Mouse (Mus musculus): ENCODE data around the gene Tmtc1. TPM values are rescaled to one million over a fixed set of nuclear protein-coding genes. Genes with fewer than 3 reads are reported as not detected.

The Tmtc1 gene
- polyA plus RNA-seq, 1 experiment, result 0.01 TPM

- peaks cover 5% of the 10 kb centered on the region for H3K36me3 ChIP-seq (ENCODE audit: control insufficient read depth, insufficient read depth)
- H3K79me2 ChIP-seq (ENCODE audit: control insufficient read depth, insufficient read depth), result peaks cover 54% of the 10 kb centered on the region
- TF ChIP-seq SRF (IDR thresholded peaks at IDR 0.05; ENCODE audit: control insufficient read depth, insufficient read length, low read depth), result peak; percentile 81
- TF ChIP-seq MAX (IDR thresholded peaks at IDR 0.05; ENCODE audit: low read depth), result no peak
- TF ChIP-seq REST (IDR thresholded peaks at IDR 0.05; ENCODE audit: insufficient read depth, insufficient read length), result no peak
- no peak for TF ChIP-seq USF1 (IDR thresholded peaks at IDR 0.05; ENCODE audit: low read depth)
- no peak for TF ChIP-seq TCF12 (IDR thresholded peaks at IDR 0.05; ENCODE audit: insufficient read depth, poor library complexity, severe bottlenecking)
- no peak for TF ChIP-seq CEBPB (IDR thresholded peaks at IDR 0.05; ENCODE audit: insufficient read depth, poor library complexity, severe bottlenecking)
- peak; percentile 77 for TF ChIP-seq POLR2A (IDR thresholded peaks at IDR 0.05; ENCODE audit: insufficient read length, low read depth)
- TF ChIP-seq E2F4 (IDR thresholded peaks at IDR 0.05; ENCODE audit: insufficient read depth), result no peak
- peak; percentile 85 for TF ChIP-seq POLR2AphosphoS2 (IDR thresholded peaks at IDR 0.05; ENCODE audit: insufficient read length, low read depth)
- TF ChIP-seq TCF3 (IDR thresholded peaks at IDR 0.05; ENCODE audit: insufficient read length, low read depth), result no peak
- H3K4me2 ChIP-seq (ENCODE audit: low read depth), result peak within 1 kb of the TSS; percentile 97
- no peaks in the 10 kb centered on the region for H3K27me3 ChIP-seq (ENCODE audit: control insufficient read depth, insufficient read depth, insufficient read length)
- H3ac ChIP-seq (ENCODE audit: control insufficient read depth, insufficient read length), result peak within 1 kb of the TSS; percentile 77
- H3K4me3 ChIP-seq, result peak within 1 kb of the TSS; percentile 79
These were observed 232.1 kb downstream of the Tmtc1 start, which contains the start of gene Ergic2 for GRCm38 (mm10) chr6:148211897-148212680. Gene Ergic2 (minus strand): TSS chr6:148212374.

DNA sequence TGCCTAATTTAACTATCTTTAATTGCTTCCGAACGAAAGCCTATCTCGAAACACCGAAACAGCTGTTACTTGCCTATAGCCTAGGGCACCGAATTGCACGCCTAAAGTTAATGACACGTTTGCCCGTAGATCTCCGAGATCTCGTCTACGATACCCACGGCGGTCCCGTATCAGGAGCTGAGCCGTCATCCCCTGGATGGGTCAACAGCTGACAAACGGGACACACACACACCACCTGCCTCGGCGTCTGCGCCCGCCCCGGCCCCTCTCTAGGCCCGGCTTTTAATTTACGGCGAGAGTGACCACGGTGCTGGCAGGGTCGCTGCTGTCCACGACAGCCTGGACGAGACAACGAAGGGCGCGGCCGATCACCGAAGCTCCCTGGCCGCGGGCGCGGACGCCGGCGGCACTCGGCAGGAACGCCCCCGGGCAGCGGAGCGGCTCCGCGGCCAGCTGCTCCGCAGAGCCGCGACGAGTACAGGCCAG, 232.8 kb downstream of the Tmtc1 start:
- Histone ChIP-seq H3K27me3 (ENCODE audit: control insufficient read depth, insufficient read depth, insufficient read length) (no peaks in the 10 kb centered on the region), H3K4me2 (ENCODE audit: low read depth) (peak overlapping the region; percentile 97), H3ac (ENCODE audit: control insufficient read depth, insufficient read length) (peak overlapping the region; percentile 77), H3K36me3 (ENCODE audit: control insufficient read depth, insufficient read depth) (peaks cover 5% of the 10 kb centered on the region), H3K4me3 (peak overlapping the region; percentile 79), H3K79me2 (ENCODE audit: control insufficient read depth, insufficient read depth) (peaks cover 61% of the 10 kb centered on the region)
- TF ChIP-seq E2F4 (IDR thresholded peaks at IDR 0.05; ENCODE audit: insufficient read depth) (no peak), MYOG (IDR thresholded peaks at IDR 0.05; ENCODE audit: control insufficient read depth in 1 of 3, insufficient read depth in 1 of 3, insufficient read length in 2 of 3, low read depth in 2 of 3) (peak in 1 of 3 experiments; percentile 22), MAX (IDR thresholded peaks at IDR 0.05; ENCODE audit: low read depth) (no peak)

GRCm38 (mm10) chr6:148207522-148207921, 236.7 kb downstream of the Tmtc1 start:
- no peaks in the 10 kb centered on the region for H3K27me3 ChIP-seq (ENCODE audit: control insufficient read depth, insufficient read depth, insufficient read length)
- H3K79me2 ChIP-seq (ENCODE audit: control insufficient read depth, insufficient read depth), result peaks cover 65% of the 10 kb centered on the region
- no peak overlapping the region for H3K4me2 ChIP-seq (ENCODE audit: low read depth)
- TF ChIP-seq MYOG (IDR thresholded peaks at IDR 0.05; ENCODE audit: control insufficient read depth in 1 of 3, insufficient read depth in 1 of 3, insufficient read length in 2 of 3, low read depth in 2 of 3) (no peak), USF1 (IDR thresholded peaks at IDR 0.05; ENCODE audit: low read depth) (no peak), SRF (IDR thresholded peaks at IDR 0.05; ENCODE audit: control insufficient read depth, insufficient read length, low read depth) (no peak), POLR2AphosphoS2 (IDR thresholded peaks at IDR 0.05; ENCODE audit: insufficient read length, low read depth) (no peak), TCF3 (IDR thresholded peaks at IDR 0.05; ENCODE audit: insufficient read length, low read depth) (no peak), TCF12 (IDR thresholded peaks at IDR 0.05; ENCODE audit: insufficient read depth, poor library complexity, severe bottlenecking) (no peak), CEBPB (IDR thresholded peaks at IDR 0.05; ENCODE audit: insufficient read depth, poor library complexity, severe bottlenecking) (no peak), REST (IDR thresholded peaks at IDR 0.05; ENCODE audit: insufficient read depth, insufficient read length) (no peak), E2F4 (IDR thresholded peaks at IDR 0.05; ENCODE audit: insufficient read depth) (no peak), POLR2A (IDR thresholded peaks at IDR 0.05; ENCODE audit: insufficient read length, low read depth) (no peak), MYOD1 (IDR thresholded peaks at IDR 0.05; ENCODE audit: control insufficient read depth in 1 of 3, insufficient read length in 2 of 3, low read depth in 2 of 3) (no peak), MAX (IDR thresholded peaks at IDR 0.05; ENCODE audit: low read depth) (no peak)
- H3K36me3 ChIP-seq (ENCODE audit: control insufficient read depth, insufficient read depth), result peaks cover 25% of the 10 kb centered on the region
- no peak overlapping the region for H3K4me3 ChIP-seq
- H3ac ChIP-seq (ENCODE audit: control insufficient read depth, insufficient read length), result no peak overlapping the region

- Histone ChIP-seq H3K79me2 (ENCODE audit: control insufficient read depth, insufficient read depth) (peaks cover 46% of the 10 kb centered on the region), H3K4me2 (ENCODE audit: low read depth) (no peak overlapping the region), H3K27me3 (ENCODE audit: control insufficient read depth, insufficient read depth, insufficient read length) (no peaks in the 10 kb centered on the region), H3ac (ENCODE audit: control insufficient read depth, insufficient read length) (no peak overlapping the region), H3K36me3 (ENCODE audit: control insufficient read depth, insufficient read depth) (peaks cover 47% of the 10 kb centered on the region), H3K4me3 (no peak overlapping the region)
- TF ChIP-seq REST (IDR thresholded peaks at IDR 0.05; ENCODE audit: insufficient read depth, insufficient read length) (no peak), CEBPB (IDR thresholded peaks at IDR 0.05; ENCODE audit: insufficient read depth, poor library complexity, severe bottlenecking) (no peak), SRF (IDR thresholded peaks at IDR 0.05; ENCODE audit: control insufficient read depth, insufficient read length, low read depth) (no peak), E2F4 (IDR thresholded peaks at IDR 0.05; ENCODE audit: insufficient read depth) (no peak), TCF12 (IDR thresholded peaks at IDR 0.05; ENCODE audit: insufficient read depth, poor library complexity, severe bottlenecking) (no peak), TCF3 (IDR thresholded peaks at IDR 0.05; ENCODE audit: insufficient read length, low read depth) (no peak), USF1 (IDR thresholded peaks at IDR 0.05; ENCODE audit: low read depth) (no peak), POLR2AphosphoS2 (IDR thresholded peaks at IDR 0.05; ENCODE audit: insufficient read length, low read depth) (no peak)
These were observed 239.1 kb downstream of the Tmtc1 start for GRCm38 (mm10) chr6:148205134-148205533.

DNA sequence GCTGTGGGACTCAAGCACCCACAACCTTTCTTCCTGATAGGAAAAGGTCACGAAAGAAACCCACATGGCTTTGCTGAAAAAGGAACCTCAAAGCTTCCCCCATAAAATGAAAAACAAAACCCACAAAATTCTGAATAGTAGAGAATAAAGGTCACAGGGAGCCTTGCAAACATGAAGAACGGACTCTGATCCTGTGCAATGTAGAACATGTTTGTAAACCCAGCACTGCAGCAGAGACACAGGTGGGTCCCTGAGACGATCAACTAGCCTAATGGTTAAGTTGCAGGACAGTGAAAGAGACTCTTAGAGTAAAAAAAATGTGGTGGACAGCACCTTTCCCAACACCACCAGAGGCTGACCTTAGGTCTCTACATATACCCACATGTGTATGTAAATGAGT, 244.5 kb downstream of the Tmtc1 start:
- H3ac ChIP-seq (ENCODE audit: control insufficient read depth, insufficient read length), result no peak overlapping the region

More for the DNA sequence above, 244.5 kb downstream of the Tmtc1 start:
- TF ChIP-seq POLR2AphosphoS2 (IDR thresholded peaks at IDR 0.05; ENCODE audit: insufficient read length, low read depth), result no peak
- no peak for TF ChIP-seq MYOG (IDR thresholded peaks at IDR 0.05; ENCODE audit: control insufficient read depth in 1 of 3, insufficient read depth in 1 of 3, insufficient read length in 2 of 3, low read depth in 2 of 3)
- TF ChIP-seq CEBPB (IDR thresholded peaks at IDR 0.05; ENCODE audit: insufficient read depth, poor library complexity, severe bottlenecking), result no peak
- TF ChIP-seq TCF3 (IDR thresholded peaks at IDR 0.05; ENCODE audit: insufficient read length, low read depth), result no peak
- peaks cover 60% of the 10 kb centered on the region for H3K36me3 ChIP-seq (ENCODE audit: control insufficient read depth, insufficient read depth)
- no peak overlapping the region for H3K4me2 ChIP-seq (ENCODE audit: low read depth)
- no peaks in the 10 kb centered on the region for H3K27me3 ChIP-seq (ENCODE audit: control insufficient read depth, insufficient read depth, insufficient read length)
- no peaks in the 10 kb centered on the region for H3K79me2 ChIP-seq (ENCODE audit: control insufficient read depth, insufficient read depth)
- no peak overlapping the region for H3K4me3 ChIP-seq

Measured in myocyte (in vitro differentiated cells).